Mouse (Mus musculus): ENCODE results near the gene Gstm1. TPM values are rescaled to one million over a fixed set of nuclear protein-coding genes. Genes with fewer than 3 reads are reported as not detected.
"Not testable (repeated sequence)": the region's sequence is repeated elsewhere in the genome, so short reads cannot be mapped to it uniquely, and the experiment has no call there.

Gene Gstm1
- polyA plus RNA-seq, 1 experiment from 2014 or later: 72.1 TPM

DNA sequence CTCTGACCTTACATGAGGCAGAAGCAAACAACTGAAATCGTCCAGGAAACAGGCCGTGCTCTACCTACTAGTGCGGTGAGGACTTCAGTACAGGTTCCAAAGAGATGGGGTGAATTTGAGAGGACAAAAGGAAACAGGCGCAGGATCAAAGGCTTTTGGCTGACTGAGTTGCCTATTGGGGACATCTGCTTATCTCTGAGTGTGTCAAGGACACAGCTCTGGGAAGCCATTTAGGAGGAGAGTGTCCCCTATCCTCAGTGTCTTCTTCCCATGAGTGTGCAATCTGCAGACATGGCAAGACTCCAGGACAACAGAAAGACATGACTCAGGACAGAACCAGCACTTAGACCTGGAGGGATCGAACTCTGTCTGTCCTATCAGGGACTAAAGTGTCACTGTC lies 33.3 kb downstream of the Gstm1 start:
- Histone ChIP-seq H3K27me3 (no peaks in the 10 kb centered on the region), H3K4me1 (replicated peaks) (peaks cover 12% of the 10 kb centered on the region), H3K27ac (no peak overlapping the region), H3K9ac (no peak overlapping the region), H3K36me3 (no peaks in the 10 kb centered on the region), H3K9me3 (replicated peaks) (no peaks in the 10 kb centered on the region), H3K4me2 (no peak overlapping the region), H3K4me3 (no peak overlapping the region)
- no peak for ATAC-seq (replicated peaks; ENCODE audit: insufficient number of reproducible peaks, insufficient read depth, low FRiP score, low read depth)
- WGBS: 71% methylated on average over 5 of the region's 5 CpGs

DNA sequence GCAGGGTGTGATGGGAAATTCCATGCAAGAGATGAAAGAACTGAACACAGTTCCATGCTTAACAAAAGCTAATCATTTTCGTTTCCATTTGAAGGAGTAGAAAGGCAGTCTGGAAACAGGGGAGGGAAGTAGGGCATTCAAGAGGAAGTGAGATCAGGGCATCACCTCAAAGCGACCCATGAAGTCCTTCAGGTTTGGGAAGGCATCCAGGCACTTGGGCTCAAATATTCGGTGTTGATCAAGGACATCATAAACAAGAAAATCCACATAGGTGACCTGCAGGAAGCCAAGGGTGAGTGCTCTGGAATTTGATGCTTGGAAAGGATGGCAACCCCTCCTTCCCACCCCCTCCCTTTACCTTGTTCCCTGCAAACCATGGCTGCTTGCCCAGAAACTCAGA lies 34.0 kb downstream of the Gstm1 start:
- Histone ChIP-seq H3K4me1 (replicated peaks) (peaks cover 12% of the 10 kb centered on the region), H3K4me3 (no peak overlapping the region), H3K27ac (no peak overlapping the region), H3K9me3 (replicated peaks) (no peaks in the 10 kb centered on the region), H3K9ac (no peak overlapping the region), H3K36me3 (no peaks in the 10 kb centered on the region), H3K27me3 (no peaks in the 10 kb centered on the region), H3K4me2 (no peak overlapping the region)
- ATAC-seq (replicated peaks; ENCODE audit: insufficient number of reproducible peaks, insufficient read depth, low FRiP score, low read depth): no peak
- WGBS: 54% methylated on average over 3 of the region's 3 CpGs

DNA sequence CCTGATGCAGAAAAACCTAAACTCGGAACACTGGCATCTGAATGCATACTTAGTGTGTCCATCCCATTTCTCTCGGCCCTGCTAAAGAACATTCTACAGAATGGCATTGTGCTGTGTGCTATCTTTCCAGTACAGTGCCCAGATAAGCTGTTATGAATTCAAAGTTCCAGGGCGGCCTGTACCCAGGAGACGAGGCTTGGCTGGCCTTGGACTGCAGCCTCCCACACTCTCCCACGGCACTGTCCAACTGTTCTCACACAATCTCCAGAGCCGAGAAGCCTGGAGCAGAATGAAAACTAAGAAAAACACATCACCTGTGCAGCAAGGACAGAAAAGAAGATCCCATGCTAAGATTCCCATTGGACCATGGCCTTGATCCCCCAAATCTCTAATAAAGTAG lies 35.0 kb downstream of the Gstm1 start:
- peaks cover 12% of the 10 kb centered on the region for H3K4me1 ChIP-seq (replicated peaks)
- ATAC-seq (replicated peaks; ENCODE audit: insufficient number of reproducible peaks, insufficient read depth, low FRiP score, low read depth): no peak
- no peaks in the 10 kb centered on the region for H3K9me3 ChIP-seq (replicated peaks)
- no peak overlapping the region for H3K4me3 ChIP-seq
- H3K27ac ChIP-seq: no peak overlapping the region
- H3K9ac ChIP-seq: no peak overlapping the region
- WGBS: 63% methylated on average over 6 of the region's 6 CpGs
- no peaks in the 10 kb centered on the region for H3K27me3 ChIP-seq
- H3K4me2 ChIP-seq: no peak overlapping the region
- no peaks in the 10 kb centered on the region for H3K36me3 ChIP-seq

DNA sequence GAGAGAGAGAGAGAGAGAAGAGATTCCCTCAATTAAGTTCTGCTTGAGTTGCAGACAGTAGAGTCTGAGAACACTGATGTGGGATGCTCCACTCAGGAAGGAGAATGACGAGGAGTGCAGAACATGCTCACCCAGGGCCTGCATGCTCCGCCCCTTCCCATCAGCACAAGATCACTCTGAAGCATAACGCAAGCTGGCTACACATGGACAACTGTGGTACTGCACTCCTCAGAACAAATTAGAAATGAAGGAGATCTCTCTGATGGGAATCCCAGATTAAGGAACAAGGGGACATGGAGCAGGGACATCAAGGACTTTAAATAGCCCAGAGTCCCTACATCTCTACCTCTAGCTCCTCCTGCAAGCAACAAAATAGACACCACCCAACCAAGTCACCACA lies 36.5 kb downstream of the Gstm1 start:
- Histone ChIP-seq H3K36me3 (no peaks in the 10 kb centered on the region), H3K4me2 (no peak overlapping the region), H3K27ac (no peak overlapping the region), H3K27me3 (no peaks in the 10 kb centered on the region), H3K4me3 (no peak overlapping the region), H3K9me3 (replicated peaks) (no peaks in the 10 kb centered on the region), H3K9ac (no peak overlapping the region), H3K4me1 (replicated peaks) (peaks cover 7% of the 10 kb centered on the region; the same call in 1 of the 2 replicates)
- no peak for ATAC-seq (replicated peaks; ENCODE audit: insufficient number of reproducible peaks, insufficient read depth, low FRiP score, low read depth)
- 69% methylated on average over 3 of the region's 3 CpGs for WGBS

DNA sequence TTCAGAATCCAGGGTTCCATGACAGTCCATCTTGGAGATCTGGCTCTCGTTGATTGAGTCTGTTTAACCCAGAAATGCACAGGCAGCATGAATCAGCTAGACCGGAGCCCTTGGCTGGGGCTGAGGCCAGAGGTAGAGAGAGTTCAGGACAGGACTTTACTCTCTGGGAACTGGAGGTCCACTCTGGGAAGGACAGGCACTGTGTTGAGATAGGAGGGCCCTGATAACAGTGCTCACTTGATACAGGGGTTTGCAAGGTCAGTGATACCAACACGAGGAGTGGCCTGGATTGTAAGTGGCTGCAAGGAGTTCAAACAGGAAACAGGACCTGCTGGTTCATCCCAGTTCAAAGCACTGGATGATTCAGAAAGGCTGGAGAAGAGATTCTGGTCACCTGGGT lies 40.1 kb downstream of the Gstm1 start:
- Histone ChIP-seq H3K27me3 (no peaks in the 10 kb centered on the region), H3K36me3 (no peaks in the 10 kb centered on the region), H3K9ac (no peak overlapping the region), H3K4me2 (no peak overlapping the region), H3K4me3 (no peak overlapping the region), H3K4me1 (replicated peaks) (no peaks in the 10 kb centered on the region), H3K27ac (no peak overlapping the region), H3K9me3 (replicated peaks) (no peaks in the 10 kb centered on the region)
- no peak for ATAC-seq (replicated peaks; ENCODE audit: insufficient number of reproducible peaks, insufficient read depth, low FRiP score, low read depth)
- WGBS: 46% methylated on average over 3 of the region's 3 CpGs

DNA sequence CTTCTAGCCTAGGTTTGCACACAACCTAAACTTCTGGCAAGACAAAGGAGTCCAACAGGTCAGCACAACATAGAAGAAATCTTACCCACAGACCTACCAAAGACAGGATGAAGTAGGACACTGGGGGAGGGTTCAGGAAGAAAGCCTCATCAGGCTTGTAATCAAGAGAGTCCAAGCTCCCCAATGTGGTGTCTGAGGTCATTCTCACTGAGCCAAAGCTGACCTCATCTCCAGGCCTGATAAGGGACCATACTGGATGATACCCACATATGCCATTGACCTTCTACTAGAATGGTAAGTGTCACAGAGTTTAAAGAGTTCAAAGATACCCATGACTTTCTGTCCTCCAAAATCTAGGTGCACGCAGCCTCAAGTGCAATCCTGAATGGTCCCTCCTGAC lies 43.5 kb downstream of the Gstm1 start:
- Histone ChIP-seq H3K4me1 (replicated peaks) (no peaks in the 10 kb centered on the region), H3K9ac (no peak overlapping the region), H3K4me2 (no peak overlapping the region), H3K9me3 (replicated peaks) (no peaks in the 10 kb centered on the region), H3K36me3 (no peaks in the 10 kb centered on the region), H3K4me3 (no peak overlapping the region), H3K27ac (no peak overlapping the region), H3K27me3 (no peaks in the 10 kb centered on the region)
- WGBS: 87% methylated on average over 1 of the region's 1 CpGs
- ATAC-seq (replicated peaks; ENCODE audit: insufficient number of reproducible peaks, insufficient read depth, low FRiP score, low read depth): no peak

DNA sequence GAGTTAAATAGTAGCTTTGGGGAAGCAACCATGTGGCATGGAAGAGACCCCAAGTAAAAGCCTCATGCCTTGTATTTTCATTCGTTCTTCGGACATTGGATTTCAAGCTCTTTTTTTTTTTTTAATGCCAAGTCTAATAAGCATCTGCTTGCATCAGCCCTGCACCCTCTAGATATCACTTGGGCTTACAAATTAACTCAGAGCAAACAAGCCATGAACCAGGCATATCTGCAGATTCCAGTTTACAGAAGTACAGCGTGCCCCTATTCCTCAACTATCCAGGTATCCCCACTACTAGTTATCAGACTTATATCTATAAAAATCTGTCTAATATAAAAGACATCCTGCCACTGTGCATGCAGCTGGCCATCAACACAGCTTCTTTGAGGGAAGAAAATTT lies 45.7 kb downstream of the Gstm1 start:
- no peak for ATAC-seq (replicated peaks; ENCODE audit: insufficient number of reproducible peaks, insufficient read depth, low FRiP score, low read depth)
- WGBS: 97% methylated on average over 3 of the region's 3 CpGs
- no peaks in the 10 kb centered on the region for H3K9me3 ChIP-seq (replicated peaks)
- H3K4me1 ChIP-seq (replicated peaks): no peaks in the 10 kb centered on the region
- H3K4me3 ChIP-seq: no peak overlapping the region
- H3K27me3 ChIP-seq: peaks cover 2% of the 10 kb centered on the region; the same call in 1 of the 2 replicates
- no peak overlapping the region for H3K27ac ChIP-seq
- no peaks in the 10 kb centered on the region for H3K36me3 ChIP-seq
- no peak overlapping the region for H3K4me2 ChIP-seq
- no peak overlapping the region for H3K9ac ChIP-seq

DNA sequence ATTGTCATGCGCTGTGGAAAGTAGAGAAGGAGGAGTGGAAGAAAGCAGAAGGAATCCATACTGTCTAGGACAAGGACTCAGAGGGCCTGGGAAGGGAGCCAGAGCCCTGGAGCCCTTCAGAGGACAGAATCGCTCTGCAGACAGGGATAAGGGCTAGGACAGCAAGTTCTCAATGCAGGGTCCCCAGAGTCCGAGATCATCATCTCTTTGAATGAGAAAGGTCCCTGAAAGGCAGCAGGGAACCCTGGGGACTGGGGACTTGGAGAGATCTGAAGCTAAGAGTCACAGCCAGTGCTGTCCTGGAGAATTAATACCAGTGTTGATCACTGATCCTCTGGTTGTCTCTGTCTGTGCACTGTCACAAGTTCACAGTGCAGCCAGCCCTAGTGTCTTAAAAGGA lies 46.7 kb downstream of the Gstm1 start:
- not testable (repeated sequence) for H3K27ac ChIP-seq; H3K36me3 ChIP-seq; ATAC-seq (replicated peaks; ENCODE audit: insufficient number of reproducible peaks, insufficient read depth, low FRiP score, low read depth); H3K9me3 ChIP-seq (replicated peaks); H3K27me3 ChIP-seq; H3K9ac ChIP-seq; H3K4me3 ChIP-seq; H3K4me2 ChIP-seq; H3K4me1 ChIP-seq (replicated peaks)
- 31% methylated on average over 3 of the region's 3 CpGs for WGBS

DNA sequence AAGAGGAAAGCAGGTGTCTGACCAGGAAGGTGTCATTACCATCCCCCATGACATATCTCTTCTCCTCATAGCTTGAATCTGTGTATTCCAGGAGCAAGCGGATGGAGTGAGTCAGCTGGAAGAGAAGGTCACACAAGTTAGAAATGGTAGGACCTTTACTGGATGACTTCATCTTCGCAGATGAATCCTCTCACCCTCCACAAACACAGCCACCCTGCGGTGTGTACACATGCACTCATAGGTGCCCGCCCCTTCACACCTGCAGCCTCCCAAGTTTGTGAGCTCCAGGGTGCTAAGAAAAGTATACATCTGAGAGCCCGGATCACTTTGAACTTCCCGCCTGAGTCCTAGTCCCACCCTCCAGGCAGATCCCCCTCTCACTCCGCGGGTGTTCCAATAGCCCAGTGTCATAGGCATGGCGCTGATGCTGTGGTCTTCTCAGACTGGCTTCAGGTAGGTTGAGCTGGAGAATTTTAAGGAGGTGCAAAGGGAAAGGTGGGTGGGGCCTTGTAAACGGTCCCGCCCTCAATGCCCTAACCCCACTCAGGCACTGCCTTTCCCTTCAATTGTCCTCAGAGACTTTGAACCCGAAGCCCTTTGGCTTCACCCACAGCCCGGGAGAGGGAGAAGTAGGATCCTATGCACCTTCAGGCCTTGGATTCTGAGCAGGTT lies 48.9 kb downstream of the Gstm1 start, which contains the start of gene Gstm3:
TSS of gene Gstm3 (minus strand) at position 560 of the 672 bp plus-strand sequence.
- Histone ChIP-seq H3K27ac (no peak within 1 kb of the TSS), H3K27me3 (peaks cover 2% of the 10 kb centered on the region; the same call in 1 of the 2 replicates), H3K4me3 (no peak within 1 kb of the TSS), H3K36me3 (no peaks in the 10 kb centered on the region), H3K9ac (no peak within 1 kb of the TSS), H3K4me1 (replicated peaks) (no peaks in the 10 kb centered on the region), H3K4me2 (no peak within 1 kb of the TSS), H3K9me3 (replicated peaks) (no peaks in the 10 kb centered on the region)
- no peak for ATAC-seq (replicated peaks; ENCODE audit: insufficient number of reproducible peaks, insufficient read depth, low FRiP score, low read depth)
- WGBS: 54% methylated on average over 13 of the region's 13 CpGs

DNA sequence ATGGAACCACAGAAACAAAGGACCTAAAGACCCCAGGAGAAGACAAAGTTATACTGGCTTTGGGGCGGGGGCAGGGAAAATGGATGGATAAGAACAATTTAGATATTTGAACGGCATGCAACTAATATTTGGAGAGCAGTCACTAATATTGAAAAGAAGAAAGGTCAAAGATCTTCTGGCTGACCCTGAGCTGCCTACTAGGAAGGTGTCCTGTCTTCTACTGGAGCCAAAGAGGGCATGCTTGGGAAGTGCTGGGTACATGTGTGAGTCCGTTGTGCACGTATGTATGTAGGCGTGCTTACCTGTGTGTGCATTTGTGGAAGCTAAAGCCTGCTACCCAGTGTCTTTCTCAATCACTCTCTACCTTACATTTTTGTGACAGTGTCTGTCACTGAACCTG lies 51.1 kb downstream of the Gstm1 start:
- no peak for ATAC-seq (replicated peaks; ENCODE audit: insufficient number of reproducible peaks, insufficient read depth, low FRiP score, low read depth)
- Histone ChIP-seq H3K27ac (no peak overlapping the region), H3K4me1 (replicated peaks) (no peaks in the 10 kb centered on the region), H3K9ac (no peak overlapping the region), H3K4me2 (no peak overlapping the region), H3K9me3 (replicated peaks) (no peaks in the 10 kb centered on the region), H3K4me3 (no peak overlapping the region), H3K36me3 (no peaks in the 10 kb centered on the region), H3K27me3 (peaks cover 2% of the 10 kb centered on the region; the same call in 1 of the 2 replicates)
- WGBS: 93% methylated on average over 5 of the region's 5 CpGs

DNA sequence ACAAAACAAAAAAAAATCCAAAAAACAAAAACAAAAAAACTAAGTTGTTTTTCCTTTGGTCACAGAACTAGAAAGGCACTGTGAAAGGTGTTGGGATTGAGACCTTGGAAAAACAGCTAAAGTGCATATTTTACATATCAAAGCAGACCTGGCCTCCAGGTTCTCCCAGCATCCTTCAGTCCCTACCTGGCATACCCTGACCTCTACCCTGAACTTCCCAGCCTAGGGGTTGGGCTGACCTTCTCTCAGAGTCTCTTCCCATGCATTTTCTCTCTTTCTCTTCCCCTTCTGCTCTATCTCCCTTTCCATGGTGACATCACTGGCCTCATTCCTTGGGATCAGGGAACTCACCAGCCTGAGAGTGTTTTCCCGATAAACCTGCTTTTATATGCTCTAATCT lies 52.2 kb downstream of the Gstm1 start:
- ATAC-seq (replicated peaks; ENCODE audit: insufficient number of reproducible peaks, insufficient read depth, low FRiP score, low read depth): no peak
- no peak overlapping the region for H3K4me2 ChIP-seq
- no peaks in the 10 kb centered on the region for H3K4me1 ChIP-seq (replicated peaks)
- no peak overlapping the region for H3K9ac ChIP-seq
- no peaks in the 10 kb centered on the region for H3K9me3 ChIP-seq (replicated peaks)
- no peaks in the 10 kb centered on the region for H3K36me3 ChIP-seq
- peaks cover 2% of the 10 kb centered on the region; the same call in 1 of the 2 replicates for H3K27me3 ChIP-seq
- H3K4me3 ChIP-seq: no peak overlapping the region
- no peak overlapping the region for H3K27ac ChIP-seq
- 41% methylated on average over 1 of the region's 1 CpGs for WGBS

DNA sequence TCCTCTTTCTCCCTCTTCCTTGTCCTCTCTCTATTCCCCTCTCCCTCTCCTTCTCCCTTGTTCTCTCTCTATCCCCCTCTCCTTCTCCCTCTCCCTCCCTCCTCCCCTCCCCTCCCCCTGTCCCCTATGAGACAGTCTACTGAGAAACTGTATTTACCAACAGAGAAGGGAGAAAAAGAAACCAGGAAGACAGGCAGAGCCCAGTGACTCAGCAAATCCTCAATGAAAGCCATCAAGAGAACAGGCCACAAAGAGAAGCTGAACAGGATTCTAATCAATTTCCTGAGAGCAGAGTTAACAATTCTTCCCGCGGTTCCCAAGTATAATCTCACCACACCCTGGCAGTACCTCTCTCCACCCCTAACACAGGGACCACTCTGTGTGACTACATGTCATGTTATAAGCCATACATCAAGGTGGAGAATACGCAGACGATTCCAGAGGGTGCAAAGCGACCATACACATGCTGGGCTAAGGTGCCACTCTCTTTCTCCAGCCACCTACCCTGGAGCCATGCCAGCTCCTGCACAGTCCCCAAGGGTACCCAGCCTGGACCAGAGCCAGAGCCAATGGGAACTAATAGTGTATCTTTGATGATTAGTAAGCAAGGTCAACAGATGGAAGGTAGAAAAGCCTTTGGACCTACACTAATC lies 53.0 kb downstream of the Gstm1 start:
- Histone ChIP-seq H3K27me3 (peaks cover 2% of the 10 kb centered on the region; the same call in 1 of the 2 replicates), H3K27ac (no peak overlapping the region), H3K4me3 (no peak overlapping the region), H3K4me2 (no peak overlapping the region), H3K9ac (no peak overlapping the region), H3K4me1 (replicated peaks) (no peaks in the 10 kb centered on the region), H3K36me3 (no peaks in the 10 kb centered on the region), H3K9me3 (replicated peaks) (no peaks in the 10 kb centered on the region)
- WGBS: 52% methylated on average over 5 of the region's 5 CpGs
- ATAC-seq (replicated peaks; ENCODE audit: insufficient number of reproducible peaks, insufficient read depth, low FRiP score, low read depth): no peak
